Mouse (Mus musculus) mouse embryonic stem cell (cell line): ENCODE measurements around the gene Bst2.
"Not testable (repeated sequence)": the region's sequence is repeated elsewhere in the genome, so short reads cannot be mapped to it uniquely, and the experiment has no call there.

Experiments used
- in situ Hi-C, 2 experiments: fragments of 300-500 bp; cut with MboI; formaldehyde crosslinking; loops; 1 replicate in 1 of 2; 3 replicates in 1 of 2; pipeline ENCODE4 v1.14.3; 2019 to 2020; ENCODE audit warnings: low sequenced_read_pairs in 2 of 2, low pct_unique_long_range_greater_than_20kb in 1 of 2, mixed read lengths in 1 of 2; ENCODE audit not compliant: unreplicated experiment in 1 of 2

Gene Bst2

GRCm38 (mm10) chr8:71562751-71563150 is 25.5 kb upstream of the Bst2 start:
- in situ Hi-C loops: loop anchor here in 1 of 2 experiments (5.0 to 10.0 kb wide), 2 partner anchors 40 to 72 kb away; no protein-coding TSS in a partner anchor

GRCm38 (mm10) chr8:71561401-71561800 is 24.1 kb upstream of the Bst2 start:
- in situ Hi-C loops: loop anchor here in 1 of 2 experiments (5.0 to 10.0 kb wide), 2 partner anchors 41 to 73 kb away; no protein-coding TSS in a partner anchor

GRCm38 (mm10) chr8:71560765-71561164 is 23.5 kb upstream of the Bst2 start:
- in situ Hi-C loops: loop anchor here in 1 of 2 experiments (5.0 to 10.0 kb wide), 2 partner anchors 42 to 74 kb away; no protein-coding TSS in a partner anchor

- in situ Hi-C loops: loop anchor here in 1 of 2 experiments (5.0 to 10.0 kb wide), 2 partner anchors 42 to 75 kb away; no protein-coding TSS in a partner anchor
Observed at GRCm38 (mm10) chr8:71560071-71560470, 22.8 kb upstream of the Bst2 start.

- in situ Hi-C loops: no loop called here
Observed at GRCm38 (mm10) chr8:71558958-71559690, 21.9 kb upstream of the Bst2 start.

- in situ Hi-C loops: no loop called here
Observed at GRCm38 (mm10) chr8:71558071-71558957, 21.1 kb upstream of the Bst2 start, which contains the start of gene Tmem221. TSS of gene Tmem221 (minus strand) at chr8:71558871.

GRCm38 (mm10) chr8:71554644-71555043 is 17.4 kb upstream of the Bst2 start:
- in situ Hi-C loops: no loop called here

GRCm38 (mm10) chr8:71554001-71554400 is 16.7 kb upstream of the Bst2 start:
- in situ Hi-C loops: no loop called here

- in situ Hi-C loops: no loop called here
Observed at GRCm38 (mm10) chr8:71552770-71553169, 15.5 kb upstream of the Bst2 start.

- in situ Hi-C loops: no loop called here
Observed at GRCm38 (mm10) chr8:71550754-71551153, 13.5 kb upstream of the Bst2 start.

- in situ Hi-C loops: no loop called here
Observed at GRCm38 (mm10) chr8:71547590-71547989, 10.3 kb upstream of the Bst2 start.

- in situ Hi-C loops: no loop called here
Observed at GRCm38 (mm10) chr8:71545053-71545452, 7.8 kb upstream of the Bst2 start.

- in situ Hi-C loops: no loop called here
Observed at GRCm38 (mm10) chr8:71543755-71544154, 6.5 kb upstream of the Bst2 start.

- in situ Hi-C loops: no loop called here
Observed at GRCm38 (mm10) chr8:71542632-71543343, 5.5 kb upstream of the Bst2 start, which contains the start of gene Mvb12a. TSS of gene Mvb12a (plus strand) at chr8:71542922.

- in situ Hi-C loops: no loop called here
Observed at GRCm38 (mm10) chr8:71535663-71536062, 1.6 kb downstream of the Bst2 start.

GRCm38 (mm10) chr8:71534263-71534810 is 2.9 kb downstream of the Bst2 start:
- in situ Hi-C loops: no loop called here

GRCm38 (mm10) chr8:71530735-71531467 is 6.4 kb downstream of the Bst2 start:
- in situ Hi-C loops: not testable (repeated sequence)
